Mouse (Mus musculus): ENCODE results near the gene Abhd17a. TPM values are rescaled to one million over a fixed set of nuclear protein-coding genes. Genes with fewer than 3 reads are reported as not detected.

Gene Abhd17a
- polyA plus RNA-seq, 1 experiment from 2014 or later: 126 TPM

DNA sequence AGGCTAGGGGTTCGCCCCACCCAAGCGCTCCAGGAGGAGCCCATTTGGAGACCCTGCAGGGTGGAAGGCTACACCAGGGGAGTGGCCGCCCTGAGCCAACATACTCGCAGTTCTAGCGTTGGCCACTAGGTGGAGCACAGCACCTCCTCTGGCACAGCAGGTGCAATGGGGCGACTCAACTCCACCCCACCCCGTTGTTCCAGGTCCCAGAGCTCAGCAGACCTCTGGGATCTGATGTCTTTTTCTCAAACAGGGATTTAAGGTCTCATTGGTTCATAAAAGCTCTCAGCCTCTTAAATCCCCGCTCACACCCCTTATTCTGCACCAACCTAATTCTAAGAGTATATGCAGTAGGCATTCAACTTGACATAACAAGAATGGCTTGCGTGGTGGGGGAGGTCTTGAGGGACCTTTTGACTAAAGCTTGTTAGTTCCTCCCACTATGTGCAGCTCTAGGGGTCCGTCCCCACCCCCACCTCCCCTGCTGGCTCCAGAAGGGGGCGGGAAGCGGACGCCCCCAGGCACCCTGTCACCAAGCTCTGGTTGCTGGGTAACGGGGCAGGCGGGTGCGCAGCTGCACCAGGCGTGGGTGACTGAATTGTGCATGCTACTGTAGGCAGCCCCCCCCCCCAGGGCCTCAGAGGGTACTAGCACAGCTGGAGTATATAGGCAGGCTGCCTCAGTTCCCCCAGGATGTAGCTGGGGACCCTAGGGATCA is 23.6 kb downstream of the Abhd17a start:
- H3K36me3 ChIP-seq (ENCODE audit: control insufficient read depth, insufficient read depth, low read length): peaks cover 9% of the 10 kb centered on the region; the same call in 1 of the 2 replicates
- DNase-seq (ENCODE audit: low spot score): peak; percentile 89

DNA sequence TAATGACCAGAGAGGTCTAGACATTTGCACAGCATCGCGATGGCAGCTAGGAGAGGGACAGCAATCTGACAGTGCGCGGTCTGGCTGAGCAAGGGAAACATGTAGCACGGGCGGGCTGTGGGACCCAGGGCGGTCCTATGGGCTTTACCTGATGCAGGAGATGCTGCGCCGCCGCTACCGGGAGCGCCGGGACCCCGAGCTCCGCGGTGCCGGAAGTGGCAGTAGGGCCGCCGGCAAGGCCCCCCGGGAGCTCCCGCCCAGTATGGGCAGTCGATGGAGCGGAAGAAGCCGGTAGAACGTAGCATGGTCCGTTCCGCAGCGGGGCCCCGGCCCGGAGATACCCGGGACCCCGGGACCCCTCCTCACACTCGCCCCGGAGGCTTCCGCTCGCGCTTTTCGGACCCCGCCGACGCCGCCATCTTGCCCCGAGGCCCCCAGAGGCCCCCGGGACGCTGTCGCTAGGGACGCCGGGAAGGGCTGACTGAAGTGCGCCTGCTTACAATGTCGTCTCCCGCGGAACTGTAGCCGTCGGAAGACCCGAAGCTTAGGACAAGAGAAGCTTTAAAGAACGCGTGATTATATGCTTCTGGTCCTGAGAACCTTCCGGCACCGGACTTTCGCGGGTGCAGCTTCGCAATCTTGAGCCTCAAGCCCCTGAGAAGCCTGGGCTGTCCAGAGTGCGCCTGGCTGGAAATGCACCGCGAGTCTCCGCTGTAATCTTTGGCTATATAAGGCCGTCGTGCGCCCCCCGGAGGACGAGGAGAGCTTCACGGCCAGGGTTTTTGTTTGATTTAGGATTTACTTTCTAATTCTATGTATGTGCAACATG is 28.8 kb downstream of the Abhd17a start, which contains the start of gene Rexo1:
TSS of gene Rexo1 (minus strand) at position 445 of the 829 bp plus-strand sequence.
- under 1% methylated on average over 71 of the region's 72 CpGs for WGBS
- H3K27me3 ChIP-seq (replicated peaks; ENCODE audit: control insufficient read depth, insufficient read depth, low read length): no peaks in the 10 kb centered on the region
- no peaks in the 10 kb centered on the region; the same call in 1 of the 2 replicates for H3K36me3 ChIP-seq (ENCODE audit: control insufficient read depth, insufficient read depth, low read length)
- DNase-seq (ENCODE audit: low spot score) (peak; percentile 97), ATAC-seq (peak; percentile 88)
- H3K27ac ChIP-seq (ENCODE audit: low read depth, low read length): peak within 1 kb of the TSS; percentile 92
- no peaks in the 10 kb centered on the region for H3K9me3 ChIP-seq (replicated peaks; ENCODE audit: control insufficient read depth, low read length)
- H3K4me3 ChIP-seq (ENCODE audit: low read depth, low read length): peak within 1 kb of the TSS; percentile 98
- H3K9ac ChIP-seq (ENCODE audit: low read length): peak within 1 kb of the TSS; percentile 95
- peak within 1 kb of the TSS; percentile 94 for H3K4me2 ChIP-seq (ENCODE audit: low read length)
- H3K4me1 ChIP-seq (ENCODE audit: control insufficient read depth, insufficient read depth, low read length): peaks cover 14% of the 10 kb centered on the region

More for the DNA sequence above, 23.6 kb downstream of the Abhd17a start:
- H3K9me3 ChIP-seq (replicated peaks; ENCODE audit: control insufficient read depth, low read length): no peaks in the 10 kb centered on the region
- 0 out of 2 replicates have a peak overlapping the region, but pooled peaks have one; percentile 10 for H3K9ac ChIP-seq (ENCODE audit: low read length)
- 12% methylated on average over 17 of the region's 17 CpGs for WGBS
- H3K4me3 ChIP-seq (ENCODE audit: low read depth, low read length): 0 out of 2 replicates have a peak overlapping the region, but pooled peaks have one; percentile 1
- H3K4me2 ChIP-seq (ENCODE audit: low read length): peak overlapping the region; percentile 30
- peak; percentile 75 for ATAC-seq
- peaks cover 18% of the 10 kb centered on the region for H3K4me1 ChIP-seq (ENCODE audit: control insufficient read depth, insufficient read depth, low read length)
- H3K27me3 ChIP-seq (replicated peaks; ENCODE audit: control insufficient read depth, insufficient read depth, low read length): no peaks in the 10 kb centered on the region
- peak overlapping the region; percentile 71 for H3K27ac ChIP-seq (ENCODE audit: low read depth, low read length)

- DNase-seq (ENCODE audit: low spot score) (no peak), ATAC-seq (no peak)
- H3K9ac ChIP-seq (ENCODE audit: low read length): peak overlapping the region; percentile 95
- H3K36me3 ChIP-seq (ENCODE audit: control insufficient read depth, insufficient read depth, low read length): no peaks in the 10 kb centered on the region; the same call in 1 of the 2 replicates
- peak overlapping the region; percentile 94 for H3K4me2 ChIP-seq (ENCODE audit: low read length)
- peak overlapping the region; percentile 98 for H3K4me3 ChIP-seq (ENCODE audit: low read depth, low read length)
- H3K9me3 ChIP-seq (replicated peaks; ENCODE audit: control insufficient read depth, low read length): no peaks in the 10 kb centered on the region
- H3K27me3 ChIP-seq (replicated peaks; ENCODE audit: control insufficient read depth, insufficient read depth, low read length): no peaks in the 10 kb centered on the region
- WGBS: 2% methylated on average over 13 of the region's 13 CpGs
- H3K4me1 ChIP-seq (ENCODE audit: control insufficient read depth, insufficient read depth, low read length): peaks cover 14% of the 10 kb centered on the region
- no peak overlapping the region for H3K27ac ChIP-seq (ENCODE audit: low read depth, low read length)
Observed at GRCm38 (mm10) chr10:80560621-80561020, 29.5 kb downstream of the Abhd17a start.

GRCm38 (mm10) chr10:80559431-80559830 is 30.7 kb downstream of the Abhd17a start:
- Histone ChIP-seq H3K36me3 (ENCODE audit: control insufficient read depth, insufficient read depth, low read length) (no peaks in the 10 kb centered on the region), H3K4me1 (ENCODE audit: control insufficient read depth, insufficient read depth, low read length) (peaks cover 14% of the 10 kb centered on the region), H3K4me2 (ENCODE audit: low read length) (no peak overlapping the region), H3K27me3 (replicated peaks; ENCODE audit: control insufficient read depth, insufficient read depth, low read length) (no peaks in the 10 kb centered on the region), H3K27ac (ENCODE audit: low read depth, low read length) (no peak overlapping the region), H3K4me3 (ENCODE audit: low read depth, low read length) (no peak overlapping the region), H3K9me3 (replicated peaks; ENCODE audit: control insufficient read depth, low read length) (no peaks in the 10 kb centered on the region), H3K9ac (ENCODE audit: low read length) (no peak overlapping the region)
- ATAC-seq (no peak), DNase-seq (ENCODE audit: low spot score) (no peak)
- WGBS: 91% methylated on average over 7 of the region's 7 CpGs

DNA sequence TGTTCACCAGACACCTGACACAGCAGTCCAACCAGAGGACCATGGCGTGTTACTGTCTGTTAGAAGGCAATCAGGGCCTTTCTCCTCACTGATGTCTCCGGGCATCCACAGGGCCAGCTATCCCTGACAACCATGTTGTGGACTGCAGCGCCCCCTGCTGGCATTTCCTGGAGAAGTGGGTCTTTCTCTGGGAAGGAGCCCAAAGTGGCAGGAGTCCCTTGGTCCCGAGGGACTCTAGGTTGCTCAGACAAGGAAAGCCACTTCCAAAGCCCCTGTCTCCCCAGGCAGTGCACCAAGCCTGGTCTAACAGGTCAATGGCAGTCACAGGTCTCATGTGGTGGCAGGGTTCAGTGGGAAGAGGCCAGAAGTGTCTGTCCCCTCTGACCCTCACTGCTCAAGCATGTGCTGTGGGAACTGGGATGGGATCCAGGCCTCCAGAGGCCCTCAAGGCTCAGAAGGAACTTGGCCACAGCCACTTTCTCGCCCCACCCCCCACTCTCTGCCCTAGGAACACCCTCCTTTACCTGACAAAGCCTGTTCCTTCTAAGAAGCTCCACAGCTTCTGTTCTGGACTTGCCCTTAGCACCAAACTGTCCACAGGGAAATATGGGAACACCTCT is 32.7 kb downstream of the Abhd17a start:
- no peak for ATAC-seq
- H3K4me1 ChIP-seq (ENCODE audit: control insufficient read depth, insufficient read depth, low read length): peaks cover 13% of the 10 kb centered on the region
- H3K4me2 ChIP-seq (ENCODE audit: low read length): no peak overlapping the region
- H3K9ac ChIP-seq (ENCODE audit: low read length): no peak overlapping the region
- H3K36me3 ChIP-seq (ENCODE audit: control insufficient read depth, insufficient read depth, low read length): no peaks in the 10 kb centered on the region
- no peak overlapping the region for H3K4me3 ChIP-seq (ENCODE audit: low read depth, low read length)
- peak; percentile 71 for DNase-seq (ENCODE audit: low spot score)
- 26% methylated on average over 5 of the region's 5 CpGs for WGBS
- H3K27ac ChIP-seq (ENCODE audit: low read depth, low read length): no peak overlapping the region
- no peaks in the 10 kb centered on the region for H3K27me3 ChIP-seq (replicated peaks; ENCODE audit: control insufficient read depth, insufficient read depth, low read length)
- H3K9me3 ChIP-seq (replicated peaks; ENCODE audit: control insufficient read depth, low read length): no peaks in the 10 kb centered on the region

- WGBS: 90% methylated on average over 6 of the region's 6 CpGs
- DNase-seq (ENCODE audit: low spot score): no peak
- H3K36me3 ChIP-seq (ENCODE audit: control insufficient read depth, insufficient read depth, low read length): peaks cover 15% of the 10 kb centered on the region
- H3K9ac ChIP-seq (ENCODE audit: low read length): no peak overlapping the region
- ATAC-seq: no peak
- no peak overlapping the region for H3K4me2 ChIP-seq (ENCODE audit: low read length)
- no peaks in the 10 kb centered on the region for H3K27me3 ChIP-seq (replicated peaks; ENCODE audit: control insufficient read depth, insufficient read depth, low read length)
- H3K27ac ChIP-seq (ENCODE audit: low read depth, low read length): no peak overlapping the region
- H3K9me3 ChIP-seq (replicated peaks; ENCODE audit: control insufficient read depth, low read length): no peaks in the 10 kb centered on the region
- no peak overlapping the region for H3K4me3 ChIP-seq (ENCODE audit: low read depth, low read length)
- no peaks in the 10 kb centered on the region for H3K4me1 ChIP-seq (ENCODE audit: control insufficient read depth, insufficient read depth, low read length)
Observed at GRCm38 (mm10) chr10:80553997-80554396, 36.1 kb downstream of the Abhd17a start.

- Histone ChIP-seq H3K27ac (ENCODE audit: low read depth, low read length) (no peak overlapping the region), H3K9me3 (replicated peaks; ENCODE audit: control insufficient read depth, low read length) (no peaks in the 10 kb centered on the region), H3K4me1 (ENCODE audit: control insufficient read depth, insufficient read depth, low read length) (no peaks in the 10 kb centered on the region), H3K9ac (ENCODE audit: low read length) (no peak overlapping the region), H3K27me3 (replicated peaks; ENCODE audit: control insufficient read depth, insufficient read depth, low read length) (no peaks in the 10 kb centered on the region), H3K4me3 (ENCODE audit: low read depth, low read length) (no peak overlapping the region), H3K4me2 (ENCODE audit: low read length) (no peak overlapping the region), H3K36me3 (ENCODE audit: control insufficient read depth, insufficient read depth, low read length) (peaks cover 18% of the 10 kb centered on the region)
- ATAC-seq (no peak), DNase-seq (ENCODE audit: low spot score) (no peak)
- WGBS: 87% methylated on average over 8 of the region's 8 CpGs
Observed at GRCm38 (mm10) chr10:80553575-80553974, 36.6 kb downstream of the Abhd17a start.

DNA sequence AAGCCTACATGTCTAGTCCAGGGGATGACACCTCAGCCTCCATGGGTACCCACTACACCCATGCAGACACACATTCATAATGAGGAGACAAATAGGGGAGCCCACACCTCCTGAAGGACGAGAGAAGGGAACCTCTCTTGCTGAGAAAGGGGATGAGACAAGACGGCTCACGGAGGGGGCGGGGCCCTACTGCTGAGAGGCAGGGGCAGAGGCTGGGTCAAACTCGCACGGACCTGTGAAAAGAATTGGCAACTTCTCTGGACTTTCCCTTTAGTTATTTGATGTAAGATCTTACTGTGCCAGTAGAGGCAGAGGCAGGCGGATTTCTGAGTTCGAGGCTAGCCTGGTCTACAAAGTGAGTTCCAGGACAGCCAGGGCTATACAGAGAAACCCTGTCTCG is 37.8 kb downstream of the Abhd17a start:
- Histone ChIP-seq H3K27ac (ENCODE audit: low read depth, low read length) (no peak overlapping the region), H3K4me1 (ENCODE audit: control insufficient read depth, insufficient read depth, low read length) (no peaks in the 10 kb centered on the region), H3K9me3 (replicated peaks; ENCODE audit: control insufficient read depth, low read length) (no peaks in the 10 kb centered on the region), H3K4me3 (ENCODE audit: low read depth, low read length) (no peak overlapping the region), H3K27me3 (replicated peaks; ENCODE audit: control insufficient read depth, insufficient read depth, low read length) (no peaks in the 10 kb centered on the region), H3K4me2 (ENCODE audit: low read length) (no peak overlapping the region), H3K9ac (ENCODE audit: low read length) (no peak overlapping the region), H3K36me3 (ENCODE audit: control insufficient read depth, insufficient read depth, low read length) (peaks cover 30% of the 10 kb centered on the region)
- WGBS: 66% methylated on average over 9 of the region's 9 CpGs
- ATAC-seq (no peak), DNase-seq (ENCODE audit: low spot score) (no peak)

Data from forebrain, embryonic 14.5 days (tissue).